Mouse (Mus musculus) layer of hippocampus, adult 2 months (tissue): ENCODE measurements around the gene Ntsr1. TPM values are rescaled to one million over a fixed set of nuclear protein-coding genes. Genes with fewer than 3 reads are reported as not detected.

ENCODE experiments used
- DNase-seq, 2 experiments: peaks; one replicate each; pipeline ENCODE4 v3.0.0; 2022; ENCODE audit warnings: low spot score in 2 of 2
- H3K27ac ChIP-seq: fragments of 200-600 bp; 2 replicates; pipeline ENCODE4 v1.8.1; 2022
- H3K4me3 ChIP-seq: fragments of 200-600 bp; 2 replicates; pipeline ENCODE4 v1.8.1; 2022; ENCODE audit warnings: mild to moderate bottlenecking
- CTCF ChIP-seq: fragments of 200-600 bp; conservative IDR thresholded peaks from 2 replicates; pipeline ENCODE4 v1.8.1; 2022; ENCODE audit warnings: antibody characterized with exemption, mild to moderate bottlenecking, moderate library complexity
- total RNA-seq, 2 experiments: library from RNA; stranded (reverse); gene quantifications; 2 replicates each; pipeline ENCODE4 v1.2.3; 2021

Ntsr1 gene
- total RNA-seq, 2 experiments from 2014 or later = 3.7 TPM

DNA sequence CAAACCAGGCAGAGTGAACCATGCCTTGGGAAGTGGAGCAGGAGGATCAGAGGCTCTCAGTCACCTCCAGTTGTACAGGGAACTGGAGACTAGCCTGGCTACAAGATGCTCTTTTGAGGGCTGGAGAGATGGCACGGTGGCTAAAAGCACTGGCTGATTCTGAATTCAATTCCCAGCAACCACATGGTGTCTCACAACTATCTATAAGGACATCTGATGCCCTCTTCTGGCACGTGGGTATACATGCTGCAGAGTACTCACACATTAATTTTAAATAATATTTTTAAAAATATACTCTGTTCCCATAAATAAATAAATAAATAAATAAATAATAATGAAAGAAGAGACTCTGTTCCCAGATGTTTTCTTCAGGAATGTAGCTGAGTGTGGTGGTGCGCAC lies 55.4 kb downstream of the Ntsr1 start:
- no peak overlapping the region for H3K4me3 ChIP-seq
- no peak for DNase-seq
- no peak overlapping the region for H3K27ac ChIP-seq
- peak; percentile 63 for TF ChIP-seq CTCF

DNA sequence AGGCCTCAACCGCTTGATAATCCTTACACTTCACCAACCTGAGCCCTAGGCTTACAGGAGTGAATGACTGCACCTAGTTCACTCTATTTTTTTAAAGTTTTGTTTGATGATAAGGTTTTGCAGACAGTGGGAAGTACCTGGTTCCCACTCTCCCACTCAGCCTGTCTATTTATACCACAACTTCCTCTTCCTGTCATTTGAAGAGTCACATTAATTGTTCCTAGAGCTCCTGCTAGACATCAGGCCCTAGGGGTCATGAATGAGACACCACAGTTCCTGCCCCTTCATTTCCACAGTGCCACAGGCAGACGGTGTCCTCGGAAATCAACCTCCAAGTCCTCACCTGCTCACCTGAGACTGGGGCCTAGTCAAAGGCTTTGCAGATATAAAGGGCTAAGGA lies 56.7 kb downstream of the Ntsr1 start:
- no peak for DNase-seq
- Histone ChIP-seq H3K27ac (no peak overlapping the region), H3K4me3 (no peak overlapping the region)
- TF ChIP-seq CTCF = no peak

DNA sequence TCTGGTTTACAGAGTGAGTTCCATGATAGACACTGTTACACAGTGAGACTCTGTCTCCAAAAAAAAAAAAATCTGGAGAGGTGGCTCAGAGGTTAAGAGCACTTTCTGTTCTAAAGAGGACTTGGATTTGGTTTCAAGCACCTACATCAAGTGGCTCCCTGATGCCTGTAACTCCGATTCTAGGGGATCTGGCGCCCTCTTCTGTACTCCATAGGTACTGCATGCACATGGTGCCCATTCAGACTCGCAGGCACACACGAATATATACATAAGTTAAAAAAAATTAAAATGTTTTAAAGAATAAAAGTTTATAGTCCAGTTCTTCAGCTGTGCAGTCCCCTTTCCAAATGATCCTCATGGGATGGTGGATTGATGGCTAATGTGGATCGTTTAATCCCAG lies 60.5 kb downstream of the Ntsr1 start:
- no peak for DNase-seq

DNA sequence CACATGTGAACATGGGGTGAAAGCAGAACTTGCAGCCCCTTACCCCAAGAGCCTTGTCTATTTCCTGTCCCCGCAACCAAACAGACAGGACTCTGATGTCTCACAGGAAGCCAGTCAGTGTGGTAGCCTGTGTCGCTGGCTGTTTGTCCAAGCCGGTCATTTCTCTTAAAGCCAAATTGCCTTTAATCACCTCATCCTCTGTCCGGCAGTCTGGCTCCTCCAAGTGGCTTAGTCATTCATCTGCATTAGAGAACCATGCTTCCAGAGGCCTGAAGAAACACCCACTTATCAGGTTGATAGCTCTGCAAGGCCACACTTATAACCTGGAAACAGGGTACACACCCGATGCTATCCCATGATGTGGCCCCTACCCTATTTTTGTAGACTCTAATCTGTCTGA lies 62.4 kb downstream of the Ntsr1 start:
- no peak for DNase-seq
- Histone ChIP-seq H3K27ac (no peak overlapping the region), H3K4me3 (no peak overlapping the region)
- peak; percentile 14; the same call in 1 of the 2 replicates for TF ChIP-seq CTCF

More for the DNA sequence above, 60.5 kb downstream of the Ntsr1 start:
- peak; percentile 75 for TF ChIP-seq CTCF
- Histone ChIP-seq H3K4me3 (no peak overlapping the region), H3K27ac (no peak overlapping the region)

DNA sequence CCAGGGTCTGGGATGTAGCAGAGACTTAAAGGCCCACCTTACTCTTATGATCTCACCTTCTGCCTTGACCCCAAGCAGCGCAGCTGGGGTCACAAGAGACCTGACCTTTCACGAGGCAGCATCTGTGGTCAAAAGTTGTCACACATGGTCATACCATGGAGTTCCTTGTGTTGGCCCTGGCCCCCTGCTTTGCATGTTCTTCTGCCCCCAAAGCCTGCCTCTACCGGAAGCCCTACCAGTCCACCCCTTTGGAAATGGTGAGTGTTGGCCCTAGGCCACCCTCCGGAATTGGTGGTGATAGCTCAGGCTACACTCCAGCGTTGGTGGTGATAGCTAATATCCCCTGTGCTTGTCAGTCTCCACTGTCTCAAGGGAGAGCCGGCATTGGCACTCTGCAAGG lies 63.5 kb downstream of the Ntsr1 start:
- no peak for TF ChIP-seq CTCF
- no peak overlapping the region for H3K4me3 ChIP-seq
- H3K27ac ChIP-seq = peak overlapping the region; percentile 49
- no peak for DNase-seq

DNA sequence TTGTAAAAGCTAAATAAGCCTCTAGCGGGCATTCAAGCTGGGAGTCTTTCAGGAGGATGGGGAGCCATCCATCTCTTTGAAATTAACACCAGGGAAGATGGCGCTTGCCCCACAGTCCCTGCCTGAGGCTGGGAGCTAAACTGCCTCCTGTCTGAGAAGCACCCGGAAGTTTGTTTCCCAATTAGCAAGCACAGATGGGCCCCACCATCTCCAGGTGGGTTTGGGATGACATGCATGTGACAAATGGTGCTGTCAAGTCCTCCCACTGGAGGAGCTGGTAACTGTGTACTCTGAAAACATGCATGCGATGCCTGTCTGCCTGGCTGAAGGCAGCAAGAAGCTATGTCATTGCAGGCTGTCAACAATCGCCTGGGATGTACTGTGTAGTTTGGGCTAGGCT lies 64.1 kb downstream of the Ntsr1 start:
- peak in 1 of 2 experiments; percentile 43 for DNase-seq
- Histone ChIP-seq H3K27ac (peak overlapping the region; percentile 49), H3K4me3 (no peak overlapping the region)
- TF ChIP-seq CTCF = no peak

DNA sequence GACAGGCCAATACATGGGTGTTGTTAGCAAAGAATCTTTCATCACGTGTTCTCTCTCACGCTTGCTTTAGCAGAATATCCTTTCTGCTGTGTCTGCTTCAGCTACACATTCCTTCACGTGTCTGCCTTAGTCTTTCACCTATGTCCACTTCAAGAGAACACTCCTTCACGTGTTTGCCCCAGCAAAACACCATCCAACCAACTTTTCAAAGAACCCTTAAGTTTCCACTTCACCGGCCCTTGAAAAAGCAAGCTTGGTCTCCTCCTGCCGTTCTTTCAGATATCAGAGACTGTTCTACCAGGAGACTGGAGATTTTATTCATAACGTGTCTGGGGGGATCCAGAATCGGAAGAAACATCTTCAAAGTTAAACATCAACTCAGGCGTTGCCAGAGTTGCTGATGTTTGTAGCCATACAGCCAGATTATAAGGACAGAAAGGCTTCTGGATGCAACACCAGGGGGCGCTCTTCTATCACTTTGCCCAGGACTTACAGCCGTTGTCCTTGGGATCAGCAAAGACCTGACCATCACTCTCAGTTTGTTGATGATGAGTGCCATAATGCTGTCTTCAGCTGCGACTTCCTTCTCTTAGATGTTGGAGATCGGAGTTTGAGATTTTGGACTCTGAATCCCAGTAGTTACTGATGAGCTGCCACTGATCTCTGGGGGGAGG lies 66.6 kb downstream of the Ntsr1 start:
- TF ChIP-seq CTCF = peak; percentile 79
- H3K27ac ChIP-seq = no peak overlapping the region
- DNase-seq = peak in 1 of 2 experiments; percentile 34
- H3K4me3 ChIP-seq = no peak overlapping the region

DNA sequence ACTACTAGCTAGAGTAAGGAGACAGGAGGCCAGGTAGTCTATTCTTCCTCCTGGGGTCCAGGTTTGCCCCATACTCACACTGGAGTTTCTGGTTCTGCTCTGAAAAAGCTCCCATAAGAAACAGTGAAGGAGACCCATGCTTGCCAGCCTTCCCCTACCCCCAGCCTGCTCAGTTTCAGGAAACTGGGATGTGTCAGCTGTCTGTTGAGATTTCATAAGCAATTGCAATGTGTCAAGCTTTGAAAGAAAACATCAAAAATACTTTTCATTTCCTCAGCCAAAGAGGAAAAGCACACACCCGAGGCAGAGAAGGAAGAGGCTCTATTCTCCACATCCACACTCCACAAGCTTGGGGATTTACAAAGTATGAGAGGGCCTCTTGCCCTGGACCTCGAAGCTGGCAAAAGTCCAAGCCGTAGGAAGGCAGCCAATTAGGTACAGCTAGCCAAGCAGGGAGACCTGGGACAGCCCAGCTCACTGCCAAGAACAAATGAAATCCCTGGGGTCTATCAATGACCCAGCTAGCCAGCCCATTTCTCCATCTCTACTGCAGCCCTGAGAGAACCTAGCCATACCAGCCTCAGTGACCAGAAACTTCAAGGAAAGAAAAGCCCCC lies 69.4 kb downstream of the Ntsr1 start:
- peak; percentile 40 to 54 for DNase-seq
- H3K4me3 ChIP-seq = no peak overlapping the region
- peak overlapping the region; percentile 57 for H3K27ac ChIP-seq
- TF ChIP-seq CTCF = no peak

DNA sequence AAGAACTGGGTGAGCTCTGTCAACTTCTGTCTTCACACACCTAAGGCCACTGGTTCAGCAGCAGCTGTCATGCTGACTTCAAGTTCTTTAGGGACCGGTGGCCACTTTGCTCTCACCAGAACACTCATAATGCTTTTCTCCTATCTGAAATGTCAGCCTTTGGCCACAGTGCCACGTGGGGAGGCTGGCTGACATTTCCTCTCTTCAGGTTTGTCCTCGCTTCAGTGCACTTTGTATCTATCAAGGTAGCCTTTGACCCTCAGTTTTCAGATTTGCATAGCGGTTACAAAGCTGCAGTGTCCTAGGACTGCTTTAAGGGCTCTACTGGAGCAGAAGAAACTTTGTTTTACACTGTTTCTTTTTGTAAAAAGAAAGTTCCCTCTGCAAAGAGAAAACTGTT lies 76.7 kb downstream of the Ntsr1 start:
- no peak for TF ChIP-seq CTCF
- DNase-seq = no peak

DNA sequence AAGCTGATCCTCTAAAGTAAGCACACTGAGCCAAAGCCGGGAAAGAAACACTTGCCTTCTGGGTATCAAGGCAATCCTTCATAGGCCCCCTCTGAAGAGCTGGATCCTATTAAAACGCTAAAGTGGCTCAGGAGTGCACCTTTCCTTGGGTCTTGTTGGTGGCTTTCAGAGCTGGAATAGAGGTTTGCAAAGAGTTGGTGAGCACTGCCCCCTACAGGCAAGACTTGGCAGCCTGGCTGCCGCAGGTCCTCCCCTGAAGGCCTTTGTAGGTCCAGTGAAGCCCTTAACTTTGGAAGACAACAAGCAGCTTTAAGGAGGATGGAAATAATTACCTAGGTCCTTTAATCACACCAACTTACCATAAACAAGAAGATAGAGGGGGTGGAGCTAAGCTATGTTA lies 78.9 kb downstream of the Ntsr1 start:
- Histone ChIP-seq H3K27ac (no peak overlapping the region), H3K4me3 (no peak overlapping the region)
- peak; percentile 96 for TF ChIP-seq CTCF
- peak; percentile 51 to 82 for DNase-seq

More for the DNA sequence above, 76.7 kb downstream of the Ntsr1 start:
- H3K27ac ChIP-seq = no peak overlapping the region
- no peak overlapping the region for H3K4me3 ChIP-seq

DNA sequence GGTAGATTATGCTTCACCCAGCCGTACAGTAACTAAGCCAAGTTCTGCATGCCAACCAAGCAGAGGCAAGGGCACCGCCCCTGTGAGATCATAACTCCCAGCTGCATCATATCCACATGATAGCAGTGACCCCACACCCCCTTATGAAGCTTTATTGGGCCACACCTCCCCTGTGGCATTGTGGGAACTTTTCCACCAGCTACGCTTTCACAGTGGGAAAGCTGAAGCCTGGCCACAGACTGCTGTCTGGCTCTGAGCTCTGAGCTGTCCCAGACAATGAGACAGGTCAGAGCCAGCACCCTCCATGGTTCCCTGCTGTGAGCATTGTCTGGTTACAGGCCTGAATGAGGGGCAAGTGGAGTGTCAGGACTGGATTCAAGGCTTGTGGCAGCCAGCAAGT lies 81.2 kb downstream of the Ntsr1 start, which contains the start of gene Mrgbp:
Gene Mrgbp (plus strand): TSS at position 303 of the 400 bp plus-strand sequence.
- peak within 1 kb of the TSS; percentile 28; the same call in 1 of the 2 replicates for H3K27ac ChIP-seq
- TF ChIP-seq CTCF = no peak
- no peak for DNase-seq
- no peak within 1 kb of the TSS for H3K4me3 ChIP-seq

DNA sequence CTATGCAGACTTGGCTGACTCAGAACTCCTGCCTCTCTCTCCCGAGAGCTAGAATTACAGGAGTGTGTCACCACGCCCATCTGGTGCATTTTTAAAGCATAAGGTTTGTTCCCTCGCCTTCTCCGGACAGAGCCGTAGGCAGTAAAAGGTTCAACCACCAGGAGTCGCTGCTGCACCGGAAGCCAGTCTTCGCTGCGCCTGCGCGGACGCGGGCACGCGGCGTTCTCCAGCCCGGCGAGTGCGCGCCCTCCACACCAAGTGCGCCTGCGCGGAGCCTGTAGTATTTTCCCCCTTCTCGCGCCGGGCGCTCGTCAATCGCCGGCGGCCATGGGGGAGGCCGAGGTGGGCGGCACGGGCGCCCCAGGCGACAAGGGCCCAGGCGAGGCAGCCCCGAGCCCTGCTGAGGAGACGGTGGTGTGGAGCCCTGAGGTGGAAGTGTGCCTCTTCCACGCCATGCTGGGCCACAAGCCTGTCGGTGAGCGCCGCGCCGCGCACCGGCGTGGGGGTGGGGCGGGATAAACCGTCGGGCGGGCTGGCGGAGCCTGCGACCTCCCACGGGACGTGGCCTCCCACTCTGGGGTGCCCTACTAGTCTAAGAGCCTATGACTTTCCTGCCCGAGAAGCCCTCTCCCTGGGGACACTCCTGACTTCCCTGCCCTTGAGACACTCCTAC lies 82.8 kb downstream of the Ntsr1 start:
- TF ChIP-seq CTCF = peak; percentile 95
- Histone ChIP-seq H3K4me3 (peak overlapping the region; percentile 88), H3K27ac (peak overlapping the region; percentile 97)
- DNase-seq = peak; percentile 95 to 99

DNA sequence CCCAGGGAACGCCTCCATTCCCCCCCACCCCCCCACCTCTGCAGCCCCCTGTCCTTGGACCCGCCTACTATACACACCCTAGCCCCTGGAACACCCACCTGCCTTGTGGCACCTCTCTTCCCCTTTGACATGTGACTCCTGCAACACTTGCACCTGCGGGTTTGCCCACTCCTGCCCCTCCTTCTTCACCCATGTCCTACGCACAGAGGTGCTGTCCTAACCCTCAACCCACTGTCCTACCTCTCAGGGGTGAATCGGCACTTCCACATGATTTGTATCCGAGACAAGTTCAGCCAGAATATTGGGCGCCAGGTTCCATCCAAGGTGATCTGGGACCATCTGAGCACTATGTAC lies 83.4 kb downstream of the Ntsr1 start:
- peak overlapping the region; percentile 88 for H3K4me3 ChIP-seq
- no peak for DNase-seq
- peak overlapping the region; percentile 97; the same call in 1 of the 2 replicates for H3K27ac ChIP-seq
- no peak for TF ChIP-seq CTCF

DNA sequence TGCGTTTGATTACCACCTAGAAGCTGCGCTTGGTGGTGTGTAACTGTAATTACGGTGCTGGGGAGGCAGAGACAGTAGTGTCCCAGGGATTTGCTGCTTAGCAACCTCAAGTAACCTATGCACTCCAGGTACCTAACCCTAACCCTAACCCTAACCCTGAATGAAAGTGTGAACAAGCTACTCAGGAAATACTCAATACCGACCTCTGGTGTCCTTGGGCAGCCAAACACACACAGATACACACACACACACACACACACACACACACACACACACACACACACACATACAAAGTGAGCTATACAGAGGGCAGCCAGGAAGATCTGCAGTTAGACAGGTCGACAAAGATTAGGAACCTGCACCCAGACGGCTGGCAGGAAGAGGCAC lies 89.0 kb downstream of the Ntsr1 start:
- H3K27ac ChIP-seq = peak overlapping the region; percentile 99
- no peak for TF ChIP-seq CTCF
- peak overlapping the region; percentile 91 for H3K4me3 ChIP-seq
- no peak for DNase-seq
